Mouse (Mus musculus): ENCODE measurements at regions not wholly inside any gene's neighbourhood (a gene's known extent, or its start where the extent isn't known, plus 50 kb on each side); places are given as distances from the start of the nearest gene placed in this dataset.

GRCm38 (mm10) chr5:29870537-29870936 lies 134.8 kb upstream of the Gm5129 start:
- DNase-seq = no peak

DNA sequence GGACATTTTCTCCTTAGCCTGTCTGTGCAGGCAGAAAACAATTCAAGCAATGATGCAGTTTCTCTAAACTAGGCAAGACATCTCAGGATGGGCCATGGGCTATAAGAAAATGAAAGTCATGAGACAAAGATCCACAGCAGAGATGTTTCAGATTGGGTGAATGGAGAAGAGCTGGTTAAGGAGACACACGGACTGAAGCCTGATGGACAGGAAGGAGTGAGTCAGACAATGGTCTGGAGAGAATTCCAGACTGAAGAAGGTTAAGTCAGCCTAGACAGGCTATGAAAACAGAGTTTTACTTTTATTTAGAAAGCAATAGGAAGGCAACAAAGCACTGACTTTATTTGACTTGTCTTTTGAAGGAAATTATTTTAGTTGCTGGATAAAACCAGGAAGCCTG lies 137.5 kb upstream of the Il6 start:
- DNase-seq = no peak

DNA sequence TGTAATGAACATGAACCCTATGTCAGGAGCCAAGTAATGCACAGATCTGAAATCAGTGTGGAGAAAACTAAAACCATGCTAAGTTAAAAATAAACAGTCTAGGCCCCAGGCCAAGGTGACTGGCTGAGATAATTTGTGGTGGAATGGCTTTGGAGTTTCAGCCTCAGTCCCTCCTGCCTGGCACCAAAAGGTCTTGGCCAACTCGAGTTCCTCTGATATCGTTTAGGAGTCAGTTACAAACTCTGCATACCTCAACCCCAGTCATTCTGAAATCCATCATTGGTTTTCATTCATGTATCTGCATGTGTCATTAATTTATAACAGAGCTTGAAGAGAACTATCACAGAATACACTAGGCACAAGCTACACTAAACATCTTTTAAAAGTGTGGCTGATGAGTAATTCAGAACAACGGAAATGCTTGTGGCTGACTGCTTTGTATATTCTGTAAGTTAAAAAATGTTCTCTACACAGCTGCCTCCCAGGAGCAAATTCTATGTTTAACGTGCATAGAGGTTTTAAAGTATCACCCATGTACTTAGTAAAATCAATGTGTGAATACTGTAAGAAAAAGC lies 125.6 kb upstream of the Il6 start:
- DNase-seq = no peak

DNA sequence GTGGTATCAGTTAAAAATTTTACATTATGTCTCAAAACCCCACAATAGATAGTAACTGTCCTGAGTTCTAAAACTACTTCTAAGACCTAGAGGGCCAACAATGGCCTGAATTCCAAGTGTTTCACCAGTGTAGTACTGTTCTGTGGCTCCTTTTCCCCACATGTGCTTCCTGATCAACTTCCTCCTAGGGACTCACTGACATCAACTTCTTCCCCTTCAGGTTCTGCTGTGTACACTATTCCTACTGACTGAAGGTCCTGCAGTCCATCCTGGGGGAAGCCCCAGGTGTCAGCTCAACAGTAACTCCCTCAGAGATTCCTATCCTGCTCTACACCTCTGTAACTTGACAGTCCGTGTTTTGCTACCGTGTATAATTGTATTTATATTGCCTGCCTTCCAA lies 120.6 kb upstream of the Il6 start:
- no peak for DNase-seq

- no peak for DNase-seq
Observed at GRCm38 (mm10) chr5:29892861-29893260, 120.1 kb upstream of the Il6 start.

DNA sequence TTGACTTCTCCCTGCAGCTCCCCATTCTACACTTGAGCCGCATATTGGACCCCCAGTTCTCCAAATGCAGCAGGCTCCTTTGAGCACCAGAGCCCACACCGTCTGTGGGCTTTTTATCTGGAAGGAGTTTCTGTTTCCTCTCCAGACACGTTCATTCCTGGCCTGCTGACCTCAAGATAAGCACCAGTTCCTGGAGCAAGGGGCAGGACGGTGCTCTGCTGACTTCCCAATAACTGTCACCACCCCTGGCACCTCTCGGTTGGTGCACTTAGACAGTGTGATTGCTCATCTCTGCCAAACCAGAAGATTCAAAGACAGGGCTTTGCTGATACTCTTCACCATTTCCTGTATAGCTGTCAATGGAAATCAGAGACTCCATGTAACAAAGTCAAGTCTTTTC lies 119.1 kb upstream of the Il6 start:
- peak; percentile 13 for DNase-seq

- peak; percentile 54 for DNase-seq
Observed at GRCm38 (mm10) chr5:29894606-29895595, 118.0 kb upstream of the Il6 start.

GRCm38 (mm10) chr5:29897617-29898016 lies 115.3 kb upstream of the Il6 start:
- DNase-seq = no peak

GRCm38 (mm10) chr5:29901716-29902115 lies 111.2 kb upstream of the Il6 start:
- DNase-seq = no peak

GRCm38 (mm10) chr5:29920295-29920694 lies 92.6 kb upstream of the Il6 start:
- DNase-seq = no peak

- no peak for DNase-seq
Observed at GRCm38 (mm10) chr5:29925527-29925926, 87.4 kb upstream of the Il6 start.

DNA sequence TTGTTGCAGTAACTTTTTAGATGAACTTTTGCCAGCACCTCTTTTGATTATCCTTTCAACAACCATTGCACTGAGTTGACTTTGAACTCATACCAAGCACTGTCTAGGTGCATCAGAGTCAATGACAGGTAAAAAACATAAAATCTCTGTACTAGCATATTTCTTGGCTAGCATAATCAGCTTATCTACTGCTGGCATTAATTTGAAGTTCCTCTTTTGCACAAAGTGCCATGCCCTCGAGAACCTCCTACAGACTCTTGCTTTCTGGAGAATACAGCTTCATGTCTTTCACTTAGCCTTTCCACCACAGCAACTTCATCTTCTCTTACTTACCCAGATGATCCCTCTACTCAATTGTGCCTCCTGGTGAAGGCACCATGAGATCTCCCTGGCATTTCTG lies 85.3 kb upstream of the Il6 start:
- DNase-seq = no peak

GRCm38 (mm10) chr5:29929381-29929780 lies 83.5 kb upstream of the Il6 start:
- DNase-seq = no peak

DNA sequence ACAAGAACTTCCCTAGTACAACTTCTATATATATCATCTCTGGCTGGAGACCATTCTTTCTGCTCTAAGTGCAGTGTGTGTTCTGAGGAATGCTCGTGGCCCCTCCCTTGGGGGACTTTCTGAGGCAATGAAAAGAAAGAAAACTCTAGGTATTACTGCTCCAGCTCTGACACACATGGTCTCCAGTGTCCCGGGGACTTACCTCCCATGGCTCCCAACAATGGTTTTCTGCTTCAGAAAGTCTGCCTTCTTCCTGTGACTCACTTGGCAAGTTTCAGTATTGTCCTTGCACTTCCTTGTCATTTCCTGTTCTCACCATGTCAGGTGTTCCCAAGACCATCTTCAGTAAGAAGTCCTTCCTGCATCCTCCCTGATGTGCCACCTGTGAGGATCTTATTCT lies 65.7 kb upstream of the Il6 start:
- DNase-seq = no peak

- DNase-seq = no peak
Observed at GRCm38 (mm10) chr5:29948161-29948560, 64.8 kb upstream of the Il6 start.

DNA sequence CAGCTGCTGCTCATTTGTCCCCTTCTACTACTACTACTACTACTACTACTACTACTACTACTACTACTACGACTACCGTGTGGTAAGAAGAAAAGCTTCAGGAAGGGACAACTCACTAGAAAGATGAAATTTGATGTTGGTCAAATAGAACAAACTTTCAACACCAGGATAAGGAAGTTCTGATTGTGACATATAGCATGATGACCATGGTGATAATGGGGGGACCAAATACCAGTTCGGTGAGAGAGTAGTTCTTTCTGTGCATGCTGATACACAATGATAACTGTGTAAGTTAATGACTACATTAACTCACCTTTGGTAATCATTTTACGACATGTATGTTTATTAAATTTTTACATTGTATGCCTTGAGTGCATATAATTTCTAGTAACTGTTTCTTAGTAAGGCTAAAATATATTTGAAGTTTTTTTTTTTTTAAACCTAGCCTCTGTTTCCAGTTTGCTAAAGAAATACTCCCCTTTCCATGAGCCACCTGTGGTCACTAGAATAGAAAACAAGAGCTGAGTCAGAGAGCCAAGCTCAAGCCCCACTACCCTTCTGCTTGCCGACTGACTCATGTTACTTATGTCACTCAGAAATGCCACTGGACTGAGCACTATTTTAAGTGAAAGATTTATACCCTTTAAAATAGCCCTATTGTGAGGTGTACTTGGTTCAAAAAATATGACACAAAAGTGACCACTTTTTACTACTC lies 62.3 kb upstream of the Il6 start:
- DNase-seq = no peak

DNA sequence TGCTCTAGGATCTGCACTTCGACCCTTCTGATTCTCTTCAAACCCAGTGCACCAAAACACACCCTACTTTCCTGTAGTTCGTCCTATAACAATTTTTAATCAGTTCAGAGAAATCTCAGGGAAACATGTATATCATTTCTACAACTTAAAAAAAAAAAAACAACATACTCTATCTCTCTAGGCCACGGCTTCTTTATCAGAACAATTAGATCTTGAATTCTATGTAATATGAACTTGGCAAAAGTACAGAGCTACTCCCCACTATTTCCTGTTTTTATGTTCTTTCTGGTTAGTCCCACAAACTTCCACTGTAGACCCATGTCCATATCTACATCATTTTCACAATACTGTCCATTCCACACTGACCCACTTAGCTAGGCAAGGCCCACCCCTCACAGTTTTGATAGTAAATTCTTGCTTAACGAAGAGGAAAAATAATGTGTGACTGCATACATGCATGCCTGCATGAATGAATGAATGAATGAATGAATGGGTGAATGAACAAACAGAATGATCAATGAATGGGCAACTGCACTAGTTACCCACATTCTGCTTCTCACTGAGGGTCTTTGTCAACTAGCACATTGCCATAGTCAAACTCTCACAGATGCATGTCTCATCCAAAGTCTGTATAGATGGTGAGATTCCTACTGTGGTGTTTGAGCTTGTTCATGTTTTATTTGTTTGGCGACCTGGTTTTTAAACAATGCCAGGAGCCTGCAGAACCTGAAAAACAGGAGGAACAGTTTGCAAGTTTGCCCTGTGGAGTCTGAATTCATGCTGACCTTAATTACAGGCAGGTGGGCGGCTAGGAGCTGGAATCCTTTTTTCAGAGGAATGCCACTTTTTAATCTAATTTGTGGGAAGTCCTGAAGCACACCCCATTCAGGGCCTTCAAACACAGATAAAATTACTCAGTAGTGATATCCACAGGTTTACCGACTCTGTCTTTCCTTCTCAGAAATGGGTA lies 61.2 kb upstream of the Il6 start:
- DNase-seq = no peak
